ENCODE assay signal across 8 mouse cellular contexts in genomic region chr1:83076190-83076917, GRCm38 (mm10). TPM values are rescaled to one million over a fixed set of nuclear protein-coding genes. Genes with fewer than 3 reads are reported as not detected.
A peak's percentile ranks its signal among the peaks of the same experiment; 100 is the strongest.
DNase-seq lines count a peak whose midpoint lies in the region; ATAC-seq lines count a peak whose summit lies in the region.

No protein-coding gene starts in this region.

- ATAC-seq in forebrain, embryonic 12.5 days (ENCODE audit: low FRiP score), result peak; percentile 87
- ATAC-seq in intestine, embryonic 16.5 days, result peak; percentile 68
- ATAC-seq in neural tube, embryonic 12.5 days (ENCODE audit: low FRiP score, low read depth), result peak; percentile 81; the same call in 1 of the 2 replicates

- peak overlapping the region; percentile 42 for H3K4me2 ChIP-seq in forebrain, embryonic 12.5 days
- peak overlapping the region; percentile 43 for H3K4me2 ChIP-seq in intestine, embryonic 16.5 days (ENCODE audit: low read depth, low read length)
- H3K4me2 ChIP-seq in neural tube, embryonic 12.5 days (replicated peaks), result peak overlapping the region; percentile 30

- DNase-seq in layer of hippocampus, adult 11-12 months (ENCODE audit: low spot score), result peak; percentile 42
- no peak for DNase-seq in layer of hippocampus, postnatal 25 days (ENCODE audit: extremely low spot score in 1 of 2, low spot score in 1 of 2)
- DNase-seq in WW6 (ENCODE audit: low read depth, low spot score), result peak; percentile 31
- peak; percentile 34 for DNase-seq in liver
- no peak for DNase-seq in gastrocnemius, postnatal 4 days (ENCODE audit: low spot score in 2 of 2)

- no peak overlapping the region for H3K9ac ChIP-seq in forebrain, embryonic 12.5 days
- no peak overlapping the region for H3K9ac ChIP-seq in intestine, embryonic 16.5 days (ENCODE audit: low read depth, low read length)
- H3K9ac ChIP-seq in neural tube, embryonic 12.5 days, result no peak overlapping the region

- H3K4me3 ChIP-seq in forebrain, embryonic 12.5 days (replicated peaks), result peak overlapping the region; percentile 22
- H3K4me3 ChIP-seq in intestine, embryonic 16.5 days (ENCODE audit: low read length), result peak overlapping the region; percentile 16
- H3K4me3 ChIP-seq in neural tube, embryonic 12.5 days, result no peak overlapping the region

- H3K4me1 ChIP-seq in forebrain, embryonic 12.5 days, result peaks cover 4% of the 10 kb centered on the region
- no peaks in the 10 kb centered on the region for H3K4me1 ChIP-seq in intestine, embryonic 16.5 days (ENCODE audit: control insufficient read depth, insufficient read depth, low read length)
- H3K4me1 ChIP-seq in neural tube, embryonic 12.5 days, result no peaks in the 10 kb centered on the region

- no peak overlapping the region for H3K27ac ChIP-seq in forebrain, embryonic 12.5 days
- H3K27ac ChIP-seq in intestine, embryonic 16.5 days (ENCODE audit: low read length), result no peak overlapping the region
- H3K27ac ChIP-seq in neural tube, embryonic 12.5 days, result no peak overlapping the region

- H3K36me3 ChIP-seq in forebrain, embryonic 12.5 days (replicated peaks), result no peaks in the 10 kb centered on the region
- H3K36me3 ChIP-seq in intestine, embryonic 16.5 days (ENCODE audit: control insufficient read depth, insufficient read depth, low read length), result no peaks in the 10 kb centered on the region
- H3K36me3 ChIP-seq in neural tube, embryonic 12.5 days, result no peaks in the 10 kb centered on the region

- H3K9me3 ChIP-seq in forebrain, embryonic 12.5 days, result no peaks in the 10 kb centered on the region
- H3K9me3 ChIP-seq in intestine, embryonic 16.5 days (ENCODE audit: control insufficient read depth, low read length), result no peaks in the 10 kb centered on the region
- no peaks in the 10 kb centered on the region for H3K9me3 ChIP-seq in neural tube, embryonic 12.5 days

- H3K27me3 ChIP-seq in forebrain, embryonic 12.5 days, result no peaks in the 10 kb centered on the region
- H3K27me3 ChIP-seq in intestine, embryonic 16.5 days (replicated peaks; ENCODE audit: control insufficient read depth, insufficient read depth, low read length), result no peaks in the 10 kb centered on the region
- H3K27me3 ChIP-seq in neural tube, embryonic 12.5 days (replicated peaks), result no peaks in the 10 kb centered on the region

- WGBS in forebrain, embryonic 12.5 days, result 52% methylated on average over 11 of the region's 11 CpGs
- WGBS in intestine, embryonic 16.5 days, result 52% methylated on average over 11 of the region's 11 CpGs
- WGBS in neural tube, embryonic 12.5 days, result 48% methylated on average over 11 of the region's 11 CpGs

RNA-seq across cellular contexts. Expression of gene Krtap28-13, which starts 15.6 kb away (rescaled TPM):
- not detected for total RNA-seq in layer of hippocampus, postnatal 25 days (2021)
- not detected in 2 replicates for polyA plus RNA-seq in forebrain, embryonic 12.5 days (2016; fragmentation: Nextera tagmentation; extraction: Ambion mirVana)
- not detected in 2 replicates for polyA plus RNA-seq in intestine, embryonic 16.5 days (2015; fragmentation: Nextera tagmentation; extraction: Ambion mirVana)
- not detected in 2 replicates for polyA plus RNA-seq in neural tube, embryonic 12.5 days (2016; fragmentation: Nextera tagmentation; extraction: Ambion mirVana)
- not detected for total RNA-seq in gastrocnemius, postnatal 4 days (2021)

RNA-seq across cellular contexts. Expression of gene A030005K14Rik, which starts 17.2 kb away (rescaled TPM):
- total RNA-seq in layer of hippocampus, postnatal 25 days (2021), result not detected
- polyA plus RNA-seq in forebrain, embryonic 12.5 days (2016; fragmentation: Nextera tagmentation; extraction: Ambion mirVana), result not detected in 2 replicates
- polyA plus RNA-seq in intestine, embryonic 16.5 days (2015; fragmentation: Nextera tagmentation; extraction: Ambion mirVana), result not detected in 2 replicates
- polyA plus RNA-seq in neural tube, embryonic 12.5 days (2016; fragmentation: Nextera tagmentation; extraction: Ambion mirVana), result not detected in 2 replicates
- total RNA-seq in gastrocnemius, postnatal 4 days (2021), result not detected

RNA-seq across cellular contexts. Expression of gene Gm47969, which starts 31.6 kb away (rescaled TPM):
- total RNA-seq in layer of hippocampus, postnatal 25 days (2021), result not detected
- not detected in 2 replicates for polyA plus RNA-seq in forebrain, embryonic 12.5 days (2016; fragmentation: Nextera tagmentation; extraction: Ambion mirVana)
- polyA plus RNA-seq in intestine, embryonic 16.5 days (2015; fragmentation: Nextera tagmentation; extraction: Ambion mirVana), result not detected in 2 replicates
- not detected in 2 replicates for polyA plus RNA-seq in neural tube, embryonic 12.5 days (2016; fragmentation: Nextera tagmentation; extraction: Ambion mirVana)
- total RNA-seq in gastrocnemius, postnatal 4 days (2021), result not detected

RNA-seq across cellular contexts. Expression of gene Krtap28-10, which starts 34.1 kb away (rescaled TPM):
- not detected for total RNA-seq in layer of hippocampus, postnatal 25 days (2021)
- not detected in 2 replicates for polyA plus RNA-seq in forebrain, embryonic 12.5 days (2016; fragmentation: Nextera tagmentation; extraction: Ambion mirVana)
- not detected in 2 replicates for polyA plus RNA-seq in intestine, embryonic 16.5 days (2015; fragmentation: Nextera tagmentation; extraction: Ambion mirVana)
- polyA plus RNA-seq in neural tube, embryonic 12.5 days (2016; fragmentation: Nextera tagmentation; extraction: Ambion mirVana), result not detected in 2 replicates
- total RNA-seq in gastrocnemius, postnatal 4 days (2021), result not detected

RNA-seq across cellular contexts. Expression of gene Slc19a3, which starts 38.1 kb away (rescaled TPM):
- total RNA-seq in layer of hippocampus, postnatal 25 days (2021), result 1 to 10 TPM; 2.3 TPM
- 0.18 and 0.29 TPM in 2 replicates for polyA plus RNA-seq in forebrain, embryonic 12.5 days (2016; fragmentation: Nextera tagmentation; extraction: Ambion mirVana)
- 1.9 and 2.0 TPM in 2 replicates for polyA plus RNA-seq in intestine, embryonic 16.5 days (2015; fragmentation: Nextera tagmentation; extraction: Ambion mirVana)
- 0.28 and 0.82 TPM in 2 replicates for polyA plus RNA-seq in neural tube, embryonic 12.5 days (2016; fragmentation: Nextera tagmentation; extraction: Ambion mirVana)
- under 1 TPM; 0.25 to 0.26 TPM for total RNA-seq in gastrocnemius, postnatal 4 days (2021)

Comparison
In these comparisons a context has a peak if more than half of its experiments do, and no peak if none do; other contexts are left out.
1. DNase-seq: peak in layer of hippocampus, adult 11-12 months (single experiment), WW6 (single experiment) and liver (single experiment); none in layer of hippocampus, postnatal 25 days (0 of 2) and gastrocnemius, postnatal 4 days (0 of 2).
2. Peak in every context shown above with its lines, with median percentiles within 50 percentile points of each other: ATAC-seq and H3K4me2 ChIP-seq.